Mouse (Mus musculus): Measurements from ENCODE around the gene Grb7.

- TF ChIP-seq CTCF (IDR thresholded peaks at IDR 0.05; ENCODE audit: extremely low read depth, insufficient read depth, insufficient read length, insufficient replicate concordance) (no peak), POLR2A (IDR thresholded peaks at IDR 0.05; ENCODE audit: low read depth, low read length) (no peak)
Measured at GRCm38 (mm10) chr11:98409341-98409822, 36.8 kb upstream of the Grb7 start.

All from spleen, adult 2 months (tissue).